Mouse (Mus musculus) erythroblast, embryonic 14.5 days (primary cell): Measurements from ENCODE around the gene Stim2.

ENCODE experiments used
- GATA1 ChIP-seq: IDR thresholded peaks from 2 replicates; pipeline ENCODE4 v1.6.1; 2012; ENCODE audit warnings: low read length, inconsistent platforms, mixed read lengths
- TAL1 ChIP-seq: IDR thresholded peaks from 3 replicates; pipeline ENCODE4 v1.6.1; 2012; ENCODE audit warnings: low read length, inconsistent platforms, mixed read lengths

- TF ChIP-seq TAL1 (no peak), GATA1 (no peak)
Measured at GRCm38 (mm10) chr5:53983358-53983757, 14.9 kb upstream of the Stim2 start.
